Mouse (Mus musculus): ENCODE results near the gene Kng2.
"Not testable (repeated sequence)": the region's sequence is repeated elsewhere in the genome, so short reads cannot be mapped to it uniquely, and the experiment has no call there.

Gene Kng2

DNA sequence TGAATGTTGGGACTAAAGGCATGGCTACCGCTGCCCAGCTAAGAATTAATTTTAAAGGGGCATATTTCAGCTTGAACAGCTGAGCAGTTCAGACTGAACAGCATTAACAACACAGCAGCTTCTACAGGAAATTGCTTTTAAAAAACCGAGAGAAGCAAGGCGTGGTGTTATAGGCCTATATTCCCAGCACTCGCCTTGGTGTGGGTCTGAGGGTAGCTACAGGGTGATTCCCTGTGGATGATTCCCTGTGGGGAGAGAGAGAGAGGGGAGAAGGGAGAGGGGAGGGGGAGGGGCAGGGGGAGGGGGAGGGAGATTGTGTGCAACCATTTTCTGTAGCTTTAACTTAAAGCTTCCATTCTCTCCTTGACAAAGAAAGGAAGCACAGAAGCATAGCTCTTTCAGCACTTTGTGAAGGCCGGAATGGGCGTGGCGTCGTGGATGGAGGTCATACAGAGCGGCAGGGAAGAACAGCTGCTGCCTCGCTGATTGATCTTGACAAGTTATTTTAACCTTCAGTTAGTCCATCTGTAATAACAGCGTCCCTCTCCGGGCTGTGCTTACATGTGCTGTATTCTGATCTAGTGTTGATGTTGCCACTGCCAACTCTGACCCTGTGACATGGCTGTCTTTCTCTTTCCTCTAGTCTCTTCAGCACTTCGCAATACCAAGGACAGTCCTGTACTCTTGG lies 73.7 kb downstream of the Kng2 start:
- no peak for DNase-seq

DNA sequence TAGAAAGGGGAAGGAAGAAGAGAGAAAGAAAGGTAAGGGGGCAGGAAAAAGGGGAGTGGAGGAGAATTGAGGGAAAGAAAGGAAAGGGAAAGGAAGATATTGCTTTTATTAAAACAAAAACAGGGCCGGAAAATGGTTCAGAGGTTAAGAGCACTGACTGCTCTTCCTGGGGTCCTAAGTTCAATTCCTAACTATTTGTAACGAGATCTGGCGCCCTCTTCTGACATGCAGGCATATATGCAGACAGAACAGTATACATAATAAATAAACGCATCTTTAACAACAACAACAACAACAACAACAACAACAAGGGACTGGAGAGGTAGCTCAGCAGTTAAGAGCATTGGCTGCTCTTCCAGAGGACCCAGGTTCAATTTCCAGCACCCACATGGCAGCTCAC lies 76.2 kb downstream of the Kng2 start:
- no peak for DNase-seq

DNA sequence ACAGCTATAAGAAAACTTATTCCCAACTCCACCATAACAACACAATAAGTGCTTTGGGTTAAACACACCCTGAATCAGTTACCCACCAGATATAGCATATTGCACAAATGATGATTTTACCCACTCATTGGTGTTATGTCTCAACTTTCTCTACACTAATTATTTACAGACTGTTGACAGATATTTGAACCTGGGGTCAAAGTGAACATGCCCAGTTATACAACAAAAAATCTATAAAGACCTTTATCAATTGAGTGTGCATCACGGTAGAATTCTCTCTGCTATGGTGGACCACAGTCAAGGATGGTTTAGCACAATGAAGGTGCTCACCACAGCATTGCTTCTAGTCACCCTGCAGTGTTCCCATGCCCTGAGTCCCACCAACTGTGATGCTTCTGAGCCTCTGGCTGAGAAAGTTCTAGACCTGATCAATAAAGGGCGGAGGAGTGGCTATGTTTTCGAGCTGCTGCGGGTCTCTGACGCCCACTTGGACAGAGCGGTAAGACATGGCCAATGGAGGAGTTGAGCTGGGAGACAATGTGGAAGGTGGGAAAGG lies 78.4 kb downstream of the Kng2 start, which contains the start of gene Hrg:
Hrg (plus strand) TSS at position 233 of the 556 bp plus-strand sequence.
- no peak for DNase-seq

- DNase-seq = no peak
These were observed 81.9 kb downstream of the Kng2 start for GRCm38 (mm10) chr16:22947371-22947770.

GRCm38 (mm10) chr16:22941825-22942476 lies 87.3 kb downstream of the Kng2 start:
- not testable (repeated sequence) for DNase-seq

DNA sequence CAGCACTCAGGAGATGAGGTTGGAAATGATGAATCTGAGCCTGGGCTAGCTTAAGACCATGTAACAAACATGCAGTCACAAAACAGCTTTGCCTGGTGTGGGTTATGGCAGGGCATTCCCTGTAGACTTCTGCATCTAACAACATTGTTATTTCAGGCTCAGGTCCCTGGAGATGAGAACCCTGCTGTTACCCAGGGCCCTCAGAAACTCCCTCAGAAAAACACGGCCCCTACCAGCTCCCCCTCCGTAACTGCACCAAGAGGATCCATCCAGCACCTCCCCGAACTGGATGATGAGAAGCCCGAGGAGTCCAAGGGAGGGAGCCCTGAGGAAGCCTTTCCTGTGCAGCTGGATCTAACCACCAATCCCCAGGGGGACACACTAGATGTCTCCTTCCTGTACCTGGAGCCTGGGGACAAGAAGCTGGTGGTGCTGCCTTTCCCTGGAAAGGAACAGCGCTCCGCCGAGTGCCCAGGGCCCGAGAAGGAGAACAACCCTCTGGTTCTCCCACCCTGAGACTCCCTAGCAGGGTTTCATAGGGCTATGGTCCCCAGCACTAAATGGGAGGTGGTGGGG lies 90.1 kb downstream of the Kng2 start:
- no peak for DNase-seq

- DNase-seq = no peak
These were observed 90.7 kb downstream of the Kng2 start for GRCm38 (mm10) chr16:22938541-22938940.

GRCm38 (mm10) chr16:22937631-22938030 lies 91.7 kb downstream of the Kng2 start:
- no peak for DNase-seq

Data from cerebellum, adult 9-11 months (tissue).